Mouse (Mus musculus): ENCODE results near the gene Dleu7. TPM values are rescaled to one million over a fixed set of nuclear protein-coding genes. Genes with fewer than 3 reads are reported as not detected.

Dleu7 gene
- polyA plus RNA-seq, 1 experiment from 2014 or later, result 0.38 TPM

GRCm38 (mm10) chr14:62322581-62323344, 29.9 kb upstream of the Dleu7 start:
- H3K9me3 ChIP-seq (ENCODE audit: low read length), result no peaks in the 10 kb centered on the region
- no peak overlapping the region for H3K27ac ChIP-seq (ENCODE audit: low read length)
- H3K4me3 ChIP-seq (ENCODE audit: low read depth, low read length), result no peak overlapping the region
- H3K27me3 ChIP-seq (replicated peaks; ENCODE audit: insufficient read depth, low read length), result no peaks in the 10 kb centered on the region
- 39% methylated on average over 6 of the region's 6 CpGs for WGBS
- no peak for ATAC-seq
- peak; percentile 8 for DNase-seq (ENCODE audit: low spot score)
- TF ChIP-seq EP300 (IDR thresholded peaks at IDR 0.05) (no peak), CTCF (IDR thresholded peaks at IDR 0.05) (0 out of 2 replicates have a peak, but pooled peaks have one; percentile 2)
- no peaks in the 10 kb centered on the region for H3K4me1 ChIP-seq (ENCODE audit: insufficient read depth, low read depth, low read length)
- H3K9ac ChIP-seq (replicated peaks; ENCODE audit: low read depth), result no peak overlapping the region
- H3K36me3 ChIP-seq (ENCODE audit: insufficient read depth, low read length), result no peaks in the 10 kb centered on the region
- no peak overlapping the region for H3K4me2 ChIP-seq (replicated peaks; ENCODE audit: low read depth, low read length)

- Histone ChIP-seq H3K27me3 (replicated peaks; ENCODE audit: insufficient read depth, low read length) (no peaks in the 10 kb centered on the region), H3K36me3 (ENCODE audit: insufficient read depth, low read length) (no peaks in the 10 kb centered on the region), H3K27ac (ENCODE audit: low read length) (no peak overlapping the region), H3K9me3 (ENCODE audit: low read length) (no peaks in the 10 kb centered on the region), H3K4me1 (ENCODE audit: insufficient read depth, low read depth, low read length) (no peaks in the 10 kb centered on the region), H3K4me2 (replicated peaks; ENCODE audit: low read depth, low read length) (no peak overlapping the region), H3K9ac (replicated peaks; ENCODE audit: low read depth) (no peak overlapping the region), H3K4me3 (ENCODE audit: low read depth, low read length) (no peak overlapping the region)
- ATAC-seq (no peak), DNase-seq (ENCODE audit: low spot score) (no peak)
- 85% methylated on average over 1 of the region's 1 CpGs for WGBS
- TF ChIP-seq EP300 (IDR thresholded peaks at IDR 0.05) (no peak), CTCF (IDR thresholded peaks at IDR 0.05) (no peak)
Measured at GRCm38 (mm10) chr14:62311672-62312071, 18.8 kb upstream of the Dleu7 start.

- no peak for ATAC-seq
- Histone ChIP-seq H3K9me3 (ENCODE audit: low read length) (no peaks in the 10 kb centered on the region), H3K4me1 (ENCODE audit: insufficient read depth, low read depth, low read length) (no peaks in the 10 kb centered on the region), H3K27me3 (replicated peaks; ENCODE audit: insufficient read depth, low read length) (no peaks in the 10 kb centered on the region), H3K36me3 (ENCODE audit: insufficient read depth, low read length) (no peaks in the 10 kb centered on the region), H3K4me3 (ENCODE audit: low read depth, low read length) (no peak overlapping the region), H3K27ac (ENCODE audit: low read length) (no peak overlapping the region), H3K4me2 (replicated peaks; ENCODE audit: low read depth, low read length) (no peak overlapping the region), H3K9ac (replicated peaks; ENCODE audit: low read depth) (no peak overlapping the region)
- 36% methylated on average over 2 of the region's 2 CpGs for WGBS
- no peak for DNase-seq (ENCODE audit: low spot score)
- no peak for TF ChIP-seq EP300 (IDR thresholded peaks at IDR 0.05)
- TF ChIP-seq CTCF (IDR thresholded peaks at IDR 0.05), result no peak
Measured at GRCm38 (mm10) chr14:62309026-62309425, 16.2 kb upstream of the Dleu7 start.

GRCm38 (mm10) chr14:62307555-62307954, 14.7 kb upstream of the Dleu7 start:
- H3K36me3 ChIP-seq (ENCODE audit: insufficient read depth, low read length), result no peaks in the 10 kb centered on the region
- H3K27me3 ChIP-seq (replicated peaks; ENCODE audit: insufficient read depth, low read length), result no peaks in the 10 kb centered on the region
- no peak overlapping the region for H3K4me2 ChIP-seq (replicated peaks; ENCODE audit: low read depth, low read length)
- no peak overlapping the region for H3K4me3 ChIP-seq (ENCODE audit: low read depth, low read length)
- no peak for DNase-seq (ENCODE audit: low spot score)
- no peaks in the 10 kb centered on the region for H3K9me3 ChIP-seq (ENCODE audit: low read length)
- H3K27ac ChIP-seq (ENCODE audit: low read length), result no peak overlapping the region
- 83% methylated on average over 1 of the region's 1 CpGs for whole genome bisulfite sequencing
- no peak for ATAC-seq
- no peaks in the 10 kb centered on the region for H3K4me1 ChIP-seq (ENCODE audit: insufficient read depth, low read depth, low read length)
- no peak for TF ChIP-seq EP300 (IDR thresholded peaks at IDR 0.05)
- TF ChIP-seq CTCF (IDR thresholded peaks at IDR 0.05), result no peak
- H3K9ac ChIP-seq (replicated peaks; ENCODE audit: low read depth), result no peak overlapping the region

GRCm38 (mm10) chr14:62300031-62300430, 7.2 kb upstream of the Dleu7 start:
- no peak overlapping the region for H3K4me2 ChIP-seq (replicated peaks; ENCODE audit: low read depth, low read length)
- H3K4me1 ChIP-seq (ENCODE audit: insufficient read depth, low read depth, low read length), result no peaks in the 10 kb centered on the region
- no peaks in the 10 kb centered on the region for H3K36me3 ChIP-seq (ENCODE audit: insufficient read depth, low read length)
- no peak overlapping the region for H3K9ac ChIP-seq (replicated peaks; ENCODE audit: low read depth)
- TF ChIP-seq EP300 (IDR thresholded peaks at IDR 0.05) (no peak), CTCF (IDR thresholded peaks at IDR 0.05) (no peak)
- ATAC-seq, result peak; percentile 66
- no peaks in the 10 kb centered on the region for H3K9me3 ChIP-seq (ENCODE audit: low read length)
- no peak overlapping the region for H3K27ac ChIP-seq (ENCODE audit: low read length)
- 52% methylated on average over 3 of the region's 3 CpGs for WGBS
- DNase-seq (ENCODE audit: low spot score), result peak; percentile 42
- H3K4me3 ChIP-seq (ENCODE audit: low read depth, low read length), result no peak overlapping the region
- H3K27me3 ChIP-seq (replicated peaks; ENCODE audit: insufficient read depth, low read length), result no peaks in the 10 kb centered on the region

GRCm38 (mm10) chr14:62298808-62299207, 6.0 kb upstream of the Dleu7 start:
- TF ChIP-seq CTCF (IDR thresholded peaks at IDR 0.05), result no peak
- TF ChIP-seq EP300 (IDR thresholded peaks at IDR 0.05), result no peak
- H3K9ac ChIP-seq (replicated peaks; ENCODE audit: low read depth), result no peak overlapping the region
- H3K9me3 ChIP-seq (ENCODE audit: low read length), result no peaks in the 10 kb centered on the region
- no peaks in the 10 kb centered on the region for H3K36me3 ChIP-seq (ENCODE audit: insufficient read depth, low read length)
- H3K4me3 ChIP-seq (ENCODE audit: low read depth, low read length), result no peak overlapping the region
- ATAC-seq (no peak), DNase-seq (ENCODE audit: low spot score) (no peak)
- no peaks in the 10 kb centered on the region for H3K4me1 ChIP-seq (ENCODE audit: insufficient read depth, low read depth, low read length)
- WGBS, result 81% methylated on average over 1 of the region's 1 CpGs
- H3K4me2 ChIP-seq (replicated peaks; ENCODE audit: low read depth, low read length), result no peak overlapping the region
- H3K27ac ChIP-seq (ENCODE audit: low read length), result no peak overlapping the region
- H3K27me3 ChIP-seq (replicated peaks; ENCODE audit: insufficient read depth, low read length), result no peaks in the 10 kb centered on the region

Data from lung, postnatal 0 days (tissue).